Mouse (Mus musculus): ENCODE data around the gene Wt1.

Wt1 gene

DNA sequence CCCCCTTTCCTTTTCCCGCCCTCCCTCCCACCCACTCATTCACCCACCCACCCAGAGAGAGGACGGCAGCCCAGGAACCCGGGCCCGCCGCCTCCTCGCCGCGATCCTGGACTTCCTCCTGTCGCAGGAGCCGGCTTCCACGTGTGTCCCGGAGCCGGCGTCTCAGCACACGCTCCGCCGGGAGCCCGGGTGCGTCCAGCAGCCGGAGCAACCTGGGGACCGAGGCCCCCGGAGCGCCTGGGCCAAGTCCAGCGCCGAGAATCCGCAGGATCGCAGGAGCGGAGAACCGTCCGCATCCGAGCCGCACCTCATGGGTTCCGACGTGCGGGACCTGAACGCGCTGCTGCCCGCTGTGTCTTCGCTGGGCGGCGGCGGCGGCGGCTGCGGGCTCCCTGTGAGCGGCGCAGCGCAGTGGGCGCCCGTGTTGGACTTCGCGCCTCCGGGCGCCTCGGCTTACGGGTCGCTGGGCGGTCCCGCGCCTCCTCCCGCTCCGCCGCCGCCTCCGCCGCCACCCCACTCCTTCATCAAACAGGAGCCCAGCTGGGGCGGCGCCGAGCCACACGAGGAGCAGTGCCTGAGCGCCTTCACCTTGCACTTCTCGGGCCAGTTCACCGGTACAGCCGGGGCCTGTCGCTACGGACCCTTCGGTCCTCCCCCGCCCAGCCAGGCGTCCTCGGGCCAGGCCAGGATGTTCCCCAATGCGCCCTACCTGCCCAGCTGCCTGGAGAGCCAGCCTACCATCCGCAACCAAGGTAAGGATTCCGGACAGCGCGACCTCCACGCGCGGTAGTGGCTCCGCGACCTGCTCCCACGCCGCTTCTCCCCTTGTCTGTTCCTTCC lies 582 bp downstream of the Wt1 start:
- no peak for DNase-seq (ENCODE audit: low spot score)

DNA sequence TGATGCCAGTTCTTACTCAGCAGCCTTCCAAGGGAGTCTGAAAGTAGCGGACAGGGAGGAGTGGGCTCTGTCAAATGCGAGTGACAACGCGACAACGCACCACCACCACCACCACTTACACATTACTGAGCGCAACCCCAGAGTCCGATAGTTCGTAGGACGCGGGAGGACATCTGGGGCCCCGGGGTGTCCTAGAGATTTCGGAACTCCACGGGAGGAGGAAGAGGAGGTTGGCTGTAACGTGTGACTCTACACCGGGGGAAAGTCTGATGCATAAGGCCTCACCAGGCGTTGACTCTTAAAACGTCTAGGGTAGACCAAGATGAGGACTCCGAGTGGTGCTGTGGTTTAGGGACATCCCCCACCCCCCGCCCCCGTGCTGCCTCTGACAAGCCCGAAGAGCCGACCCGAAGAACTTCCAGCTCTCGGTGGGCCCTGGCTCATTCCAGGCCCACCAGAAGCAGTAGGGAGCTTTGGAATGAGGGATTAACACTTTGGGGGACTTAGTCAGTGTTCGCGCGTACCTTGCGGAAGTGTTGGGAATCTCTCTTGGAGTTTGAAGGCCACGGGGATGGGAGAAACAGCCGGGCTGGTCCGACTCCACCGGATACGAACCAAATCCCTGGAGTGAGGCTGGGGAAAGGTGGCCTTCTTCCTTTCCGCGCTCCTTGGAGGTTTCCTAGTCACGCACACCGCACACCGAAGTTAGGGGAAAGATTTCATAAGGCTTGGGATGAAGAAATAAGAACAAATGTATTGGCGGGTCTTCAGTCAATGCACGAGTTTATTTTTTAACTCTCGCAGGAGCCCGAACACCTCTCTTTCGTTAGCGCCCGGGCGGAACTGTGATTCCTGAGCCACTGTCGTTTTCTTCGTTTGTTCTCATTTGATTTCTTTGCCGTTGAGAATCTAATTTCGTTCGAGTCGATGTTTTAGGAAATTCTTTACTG lies 1.5 kb downstream of the Wt1 start:
- DNase-seq (ENCODE audit: low spot score), result no peak

DNA sequence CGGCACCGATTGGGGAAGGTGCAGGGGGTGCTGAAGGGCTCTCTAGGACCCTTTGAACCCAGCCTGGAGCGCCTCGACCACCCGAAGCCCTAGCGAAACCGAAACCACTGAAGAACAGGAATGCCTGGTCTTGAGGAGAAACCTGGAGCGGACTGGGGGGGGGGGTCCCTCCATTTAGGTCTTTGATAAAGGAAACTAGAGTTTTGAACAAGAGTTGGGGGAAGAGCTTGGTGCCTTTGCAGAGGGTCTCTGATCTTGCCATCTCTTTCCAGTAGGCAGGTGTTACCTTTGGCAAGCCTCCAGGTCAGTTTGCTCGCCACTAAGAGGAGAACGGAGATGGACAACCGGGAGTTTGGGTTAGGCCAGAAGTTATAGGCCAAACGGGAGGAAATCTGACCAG lies 2.2 kb downstream of the Wt1 start:
- no peak for DNase-seq (ENCODE audit: low spot score)

DNA sequence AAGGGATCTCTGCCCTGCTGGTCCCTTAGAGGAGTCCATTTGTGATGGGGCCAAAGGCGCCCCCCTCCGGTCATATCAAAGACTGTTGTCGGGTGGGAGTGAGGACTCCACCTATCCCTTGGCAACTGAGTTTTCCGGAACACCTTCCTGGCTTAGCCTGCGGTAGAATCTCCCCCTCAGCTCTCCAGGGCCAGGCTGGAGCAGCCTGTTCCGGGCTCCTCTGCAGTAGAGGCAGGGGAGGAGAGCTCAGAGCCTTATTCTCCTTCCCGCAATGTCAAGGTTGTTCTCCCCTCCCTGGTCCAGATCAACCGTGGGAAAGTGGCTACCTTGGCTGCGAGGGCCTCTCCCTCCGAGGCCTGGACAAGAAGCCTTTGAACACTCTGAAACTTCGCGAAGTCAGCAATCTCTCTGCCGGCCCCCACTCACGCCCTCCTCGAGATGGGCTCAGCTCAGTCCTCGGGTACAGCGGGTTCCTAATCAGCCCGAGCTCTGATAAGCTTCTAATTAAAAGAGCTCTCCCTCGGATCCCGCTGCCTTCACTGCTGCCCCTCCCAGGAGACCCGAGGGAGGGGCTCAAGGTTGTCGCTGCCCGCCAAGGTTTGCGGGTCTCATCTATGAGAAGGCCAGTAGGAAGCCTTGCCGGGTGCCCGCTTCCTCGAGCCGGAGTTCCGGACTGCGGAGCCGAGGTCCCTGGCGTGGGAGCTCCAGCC lies 4.2 kb downstream of the Wt1 start:
- no peak for DNase-seq (ENCODE audit: low spot score)

DNA sequence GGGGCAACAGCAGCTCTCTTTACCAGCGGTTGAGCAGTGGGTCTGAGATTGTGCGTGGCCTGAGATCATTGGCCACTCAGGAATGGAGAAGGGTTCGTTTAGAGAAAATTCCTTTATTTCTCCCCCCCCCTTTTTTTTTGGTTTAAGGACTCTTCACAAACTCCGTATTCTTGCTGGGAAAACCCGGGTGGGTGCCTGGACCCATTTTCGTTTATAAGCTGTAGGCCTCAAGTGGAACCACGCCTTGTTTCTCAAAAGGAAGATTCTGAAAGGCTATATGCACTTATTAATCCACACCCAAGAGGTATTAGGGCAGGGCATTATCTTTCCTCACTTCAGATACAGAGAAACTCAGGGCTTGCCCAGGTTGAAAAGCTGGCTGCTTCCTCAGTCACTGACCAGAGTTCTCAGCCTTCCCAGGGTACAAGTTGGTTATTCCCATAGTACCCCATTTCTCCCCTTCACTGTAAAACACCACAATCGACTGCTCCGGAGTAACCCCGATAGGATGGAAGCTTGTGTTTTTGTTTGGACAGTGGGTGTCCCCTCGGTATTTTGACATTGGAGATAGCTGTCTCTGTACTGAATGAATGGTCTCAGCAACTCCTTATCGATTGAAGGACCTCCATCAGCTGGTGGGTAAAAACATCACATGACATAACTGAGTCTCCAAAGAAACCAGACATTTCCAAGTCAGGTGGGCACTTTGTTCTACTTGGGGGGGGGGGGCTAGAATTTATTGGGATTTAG lies 4.9 kb downstream of the Wt1 start:
- DNase-seq (ENCODE audit: low spot score), result no peak

DNA sequence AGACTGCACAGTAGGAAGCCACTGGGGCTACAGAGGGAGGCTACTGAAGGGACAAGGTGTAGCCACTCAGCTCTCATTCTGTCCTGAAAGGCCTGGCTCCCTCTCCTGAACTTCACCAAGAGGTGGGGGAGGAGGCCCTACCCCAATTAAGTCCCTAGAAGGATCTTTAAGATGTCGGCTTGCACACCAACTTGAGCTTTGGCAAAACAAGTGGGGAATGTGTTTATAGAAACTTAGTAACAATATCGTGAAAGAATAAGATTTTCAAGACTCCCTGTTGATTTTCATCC lies 5.4 kb downstream of the Wt1 start:
- DNase-seq (ENCODE audit: low spot score), result no peak

GRCm38 (mm10) chr2:105132300-105132699 lies 6.0 kb downstream of the Wt1 start:
- DNase-seq (ENCODE audit: low spot score), result no peak

DNA sequence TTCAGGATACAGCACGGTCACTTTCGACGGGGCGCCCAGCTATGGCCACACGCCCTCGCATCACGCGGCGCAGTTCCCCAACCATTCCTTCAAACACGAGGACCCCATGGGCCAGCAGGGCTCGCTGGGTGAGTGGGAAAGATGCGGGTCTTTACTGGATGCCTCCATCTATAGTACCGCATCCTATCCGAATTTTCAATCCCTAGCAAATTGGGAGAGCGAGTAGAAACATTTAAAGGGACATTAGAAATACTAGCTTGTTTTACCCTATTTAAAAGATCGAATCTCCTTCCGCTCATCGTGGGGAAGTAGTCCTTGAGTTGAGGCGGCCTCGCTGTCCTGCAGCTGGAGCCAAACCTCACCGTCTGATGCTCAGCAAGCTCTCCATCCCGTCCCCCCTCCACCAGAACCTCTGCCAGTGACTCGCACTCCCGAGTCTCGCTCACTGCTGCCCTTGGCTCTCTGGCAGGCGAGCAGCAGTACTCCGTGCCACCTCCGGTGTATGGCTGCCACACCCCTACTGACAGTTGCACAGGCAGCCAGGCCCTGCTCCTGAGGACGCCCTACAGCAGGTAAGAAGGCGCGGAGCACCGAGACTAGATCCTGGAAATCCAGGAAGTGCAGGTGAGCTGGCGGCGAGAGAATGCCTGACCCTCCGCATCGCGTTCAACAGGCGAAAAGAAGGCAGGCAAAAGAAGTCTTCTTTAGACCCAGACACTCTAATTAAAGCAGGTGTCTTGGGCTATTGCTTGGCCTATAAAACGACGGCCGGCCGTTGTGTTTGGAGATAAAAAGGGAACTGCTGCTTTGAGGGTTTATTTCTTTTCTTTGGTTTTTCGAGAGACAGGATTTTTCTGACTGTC lies 6.8 kb downstream of the Wt1 start:
- no peak for DNase-seq (ENCODE audit: low spot score)

DNA sequence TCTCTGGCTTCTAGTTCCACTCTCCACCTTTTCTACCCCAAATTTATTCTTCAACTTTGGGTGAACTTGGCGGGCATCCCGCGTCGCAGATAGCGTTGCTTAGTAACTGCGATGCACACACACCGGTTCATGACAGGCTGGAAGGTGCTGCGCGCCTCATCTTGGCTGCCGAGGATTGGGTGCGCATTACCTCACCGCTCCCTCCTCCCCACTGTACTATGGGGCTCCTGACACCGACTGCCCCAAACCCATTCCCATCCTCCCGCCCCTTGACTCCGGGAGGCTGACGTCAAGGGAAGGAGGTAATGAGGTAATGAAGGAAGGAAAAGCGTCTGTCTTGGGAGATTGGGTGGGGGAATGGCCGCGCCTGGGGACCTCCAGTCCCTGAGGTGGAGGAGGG lies 8.0 kb downstream of the Wt1 start:
- DNase-seq (ENCODE audit: low spot score), result no peak

DNA sequence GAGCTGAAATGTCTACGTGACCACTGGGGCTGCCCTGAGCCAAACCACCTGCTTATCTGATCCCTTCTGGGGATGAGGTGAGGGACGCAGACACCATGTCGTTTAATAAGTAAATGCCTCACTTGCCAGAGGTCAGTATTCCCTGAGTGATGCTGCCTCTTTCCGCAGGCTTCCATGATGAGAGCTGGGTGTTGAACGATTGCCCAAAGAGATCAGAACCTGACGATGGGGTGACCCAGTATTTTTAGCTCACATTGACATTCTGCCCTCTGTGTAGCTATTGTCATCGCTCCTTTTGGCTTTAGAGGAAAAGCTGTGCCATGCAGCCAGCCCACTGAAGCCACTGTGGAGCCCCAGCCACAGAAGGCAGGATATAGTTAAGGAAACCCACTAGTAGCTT lies 13.1 kb downstream of the Wt1 start:
- no peak for DNase-seq (ENCODE audit: low spot score)

DNA sequence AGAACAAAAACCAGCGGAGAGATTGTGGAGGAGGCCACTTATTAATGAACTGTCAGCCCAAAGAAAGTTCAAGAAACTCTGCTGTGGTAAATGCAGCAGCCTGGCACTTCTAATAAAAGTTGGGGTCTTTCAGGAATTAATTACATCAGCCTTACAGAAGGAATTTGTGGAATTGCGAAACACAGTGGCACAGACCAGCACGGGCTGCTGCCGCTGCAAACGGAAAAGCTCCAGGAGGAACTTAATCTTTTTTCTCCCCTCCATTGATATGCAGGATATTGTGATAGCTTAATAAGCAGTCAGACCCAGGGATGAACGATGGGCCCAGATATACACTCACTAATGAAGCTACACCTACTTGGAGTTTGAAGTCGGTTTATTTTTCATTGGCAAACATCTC lies 15.0 kb downstream of the Wt1 start:
- no peak for DNase-seq (ENCODE audit: low spot score)

DNA sequence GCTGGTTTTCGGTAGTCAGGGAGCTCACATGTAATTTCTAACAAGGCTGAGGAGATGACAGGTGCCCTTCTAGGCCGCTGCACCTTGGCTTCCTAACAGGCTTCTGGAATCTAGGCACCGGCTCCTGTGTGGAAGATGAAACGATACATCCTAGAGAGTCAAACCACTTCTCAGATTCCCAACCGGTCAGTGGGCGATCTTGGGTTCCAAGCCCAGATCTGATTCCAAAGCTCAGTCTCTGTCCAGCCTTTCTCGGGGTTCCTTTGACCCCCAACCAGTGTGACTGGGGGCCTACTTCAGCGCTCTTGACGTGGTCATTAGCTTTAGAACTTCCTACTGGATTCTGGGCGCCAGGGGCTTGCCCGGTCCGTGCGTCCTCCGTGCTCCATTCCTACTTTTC lies 17.4 kb downstream of the Wt1 start:
- no peak for DNase-seq (ENCODE audit: low spot score)

DNA sequence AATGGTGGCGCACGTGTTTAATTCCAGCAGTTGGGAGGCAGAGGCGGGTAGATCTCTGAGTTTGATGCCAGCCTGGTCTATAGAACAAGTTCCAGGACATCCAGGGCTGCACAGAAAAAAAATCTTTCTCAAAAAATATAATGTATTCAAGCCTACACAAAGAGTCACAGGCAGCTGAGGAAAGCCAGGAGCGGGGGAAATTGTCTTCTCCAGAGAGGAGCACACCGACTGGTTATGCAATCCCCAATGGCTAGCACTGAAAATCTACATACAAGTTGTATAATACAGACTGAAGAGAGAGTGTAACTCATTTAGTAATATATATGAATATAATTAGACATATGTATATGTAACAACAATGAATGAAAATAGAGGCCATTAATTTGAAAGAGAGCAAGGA lies 25.2 kb downstream of the Wt1 start:
- DNase-seq (ENCODE audit: low spot score), result no peak

DNA sequence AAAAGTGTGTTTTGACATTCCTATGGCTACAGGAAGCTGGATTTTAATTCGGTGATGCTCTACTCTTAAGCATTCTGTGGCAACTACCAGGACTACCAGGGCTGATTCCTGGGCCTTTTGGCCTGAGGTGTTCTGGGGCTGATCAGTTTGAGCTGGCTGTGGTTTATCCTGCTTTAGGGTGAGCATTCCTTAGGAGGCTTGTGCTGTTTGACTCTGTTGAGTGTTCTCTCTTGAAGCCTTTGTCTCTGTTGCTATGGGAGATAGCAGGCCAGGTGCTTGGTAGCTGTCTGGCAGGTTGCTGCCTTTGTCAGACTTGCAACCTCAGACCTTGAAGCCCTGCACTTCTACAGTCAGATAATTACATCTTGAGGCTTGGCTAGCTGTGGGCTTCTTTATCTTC lies 26.7 kb downstream of the Wt1 start:
- DNase-seq (ENCODE audit: low spot score), result no peak

DNA sequence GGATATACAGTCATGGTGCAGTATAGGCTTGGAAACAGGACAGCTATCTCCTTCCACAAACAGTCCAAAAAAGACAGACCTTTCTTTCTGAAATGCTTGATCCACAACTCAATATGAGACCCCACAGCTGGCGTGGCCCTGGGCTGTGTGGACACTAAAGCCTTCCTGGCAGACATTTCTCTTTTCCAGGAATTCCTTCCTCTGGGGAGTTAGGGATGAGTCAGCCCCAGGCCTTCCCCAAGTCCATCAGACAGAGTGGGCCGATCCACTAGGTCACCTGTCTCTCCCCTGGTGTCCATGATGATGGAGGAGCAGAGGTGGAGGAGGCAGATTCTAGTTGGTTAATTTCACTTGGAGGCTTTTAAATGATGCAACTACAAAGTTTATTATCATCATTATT lies 34.6 kb downstream of the Wt1 start:
- no peak for DNase-seq (ENCODE audit: low spot score)

GRCm38 (mm10) chr2:105162763-105163162 lies 36.4 kb downstream of the Wt1 start:
- DNase-seq (ENCODE audit: low spot score), result no peak

GRCm38 (mm10) chr2:105168137-105168536 lies 41.8 kb downstream of the Wt1 start:
- DNase-seq (ENCODE audit: low spot score), result no peak

DNA sequence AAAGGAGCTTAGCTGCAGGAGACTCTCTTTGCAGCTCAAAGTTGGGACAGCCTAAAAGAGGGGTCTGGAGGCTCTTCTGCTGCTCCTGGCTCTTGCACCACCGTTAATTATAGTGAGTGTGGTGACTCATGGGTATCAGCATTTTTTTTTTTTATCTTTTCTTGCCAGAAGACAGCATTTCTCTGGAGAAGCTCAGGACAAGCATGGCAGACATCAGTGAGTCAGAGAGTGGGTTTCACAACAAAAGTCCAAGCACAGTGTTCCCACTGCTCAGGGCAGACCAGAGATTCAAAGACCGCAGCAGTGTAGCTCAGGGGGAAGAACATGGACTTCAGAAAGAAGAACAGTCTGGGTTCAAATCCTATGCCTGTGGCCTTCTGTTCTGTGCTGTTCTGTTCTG lies 47.9 kb downstream of the Wt1 start:
- no peak for DNase-seq (ENCODE audit: low spot score)

GRCm38 (mm10) chr2:105178871-105179270 lies 52.5 kb downstream of the Wt1 start:
- DNase-seq (ENCODE audit: low spot score), result no peak

DNA sequence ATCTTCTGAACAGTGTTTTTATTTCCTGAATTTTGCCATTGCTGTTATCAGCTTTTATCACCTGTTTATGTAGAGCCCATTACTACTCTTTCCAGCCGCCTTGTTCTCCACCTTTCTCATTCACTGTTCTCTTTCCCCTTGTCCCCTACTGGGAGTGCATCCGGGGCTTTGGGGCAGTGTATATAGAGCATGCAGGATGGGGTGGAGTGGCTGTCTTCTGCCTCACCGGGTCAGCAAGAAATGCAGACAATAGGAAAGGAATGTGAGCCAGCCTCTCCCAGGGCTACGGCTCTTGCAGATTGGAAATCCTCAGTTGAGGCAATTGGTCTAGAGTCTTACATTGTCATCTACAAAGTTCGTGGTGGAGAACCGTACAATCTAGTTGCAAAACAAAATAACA lies 56.2 kb downstream of the Wt1 start:
- no peak for DNase-seq (ENCODE audit: low spot score)

DNA sequence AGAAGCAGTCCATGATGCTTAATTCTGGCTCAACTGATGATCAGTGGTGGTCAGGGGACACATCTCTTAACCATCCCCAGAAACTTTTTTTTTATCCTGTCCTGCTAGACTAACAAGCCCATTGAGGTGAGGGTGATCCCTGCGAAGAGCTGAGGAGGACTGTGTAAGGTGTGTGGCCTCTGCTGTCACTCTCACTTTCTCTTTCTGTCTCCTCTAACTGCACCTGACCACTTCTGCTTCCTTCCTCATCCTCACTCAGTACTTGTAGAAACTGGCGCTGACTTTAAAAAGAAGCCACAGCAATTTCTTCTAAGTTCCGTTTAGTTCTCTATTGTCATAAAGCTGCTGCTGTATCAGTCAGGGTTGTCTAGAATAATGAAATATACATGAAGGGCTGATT lies 58.8 kb downstream of the Wt1 start:
- no peak for DNase-seq (ENCODE audit: low spot score)
